Mouse (Mus musculus) megakaryocyte, embryonic 14.5 days (primary cell): ENCODE measurements around the gene Btbd11.

ENCODE experiments used
- FLI1 ChIP-seq: IDR thresholded peaks from 2 replicates; pipeline ENCODE4 v1.6.1; 2012; ENCODE audit warnings: low read length, inconsistent platforms, mixed read lengths
- GATA1 ChIP-seq: IDR thresholded peaks from 3 replicates; pipeline ENCODE4 v1.6.1; 2012; ENCODE audit warnings: mixed read lengths, low read length, inconsistent platforms, borderline replicate concordance

- TF ChIP-seq GATA1 (no peak), FLI1 (no peak)
These were observed at the start of gene Btbd11 for GRCm38 (mm10) chr10:85386605-85387218.
